Mouse (Mus musculus) heart, postnatal 0 days (tissue): Measurements from ENCODE around the gene Aes.

ENCODE experiments used
- CTCF ChIP-seq: IDR thresholded peaks from 2 replicates; pipeline ENCODE4 v1.5.1; 2016; ENCODE audit warnings: antibody characterized with exemption, control low read depth, low read depth
- EP300 ChIP-seq: IDR thresholded peaks from 2 replicates; pipeline ENCODE4 v1.6.1; 2016; ENCODE audit warnings: antibody characterized with exemption, low read depth

- TF ChIP-seq CTCF (no peak), EP300 (no peak)
These were observed 3.1 kb downstream of the Aes start for GRCm38 (mm10) chr10:81562411-81562810.
